Mouse (Mus musculus) testis, adult 2 months (tissue): Measurements from ENCODE around the gene Nyap1.

Experiments
- CTCF ChIP-seq: fragments of 200-500 bp; IDR thresholded peaks from 2 replicates; pipeline ENCODE4 v1.5.1; 2012; ENCODE audit warnings: low read depth, mild to moderate bottlenecking, inconsistent platforms, low read length, moderate library complexity; ENCODE audit not compliant: control insufficient read depth, insufficient read depth, insufficient replicate concordance
- POLR2A ChIP-seq: fragments of 200-500 bp; IDR thresholded peaks from 2 replicates; pipeline ENCODE4 v1.6.1; 2012; ENCODE audit warnings: low read depth, mild to moderate bottlenecking, inconsistent platforms, low read length, moderate library complexity; ENCODE audit not compliant: control insufficient read depth

GRCm38 (mm10) chr5:137737400-137737940, 3.9 kb downstream of the Nyap1 start:
- TF ChIP-seq CTCF (no peak), POLR2A (no peak)
